Mouse (Mus musculus): ENCODE results near the gene Pold1.

- TF ChIP-seq CTCF (IDR thresholded peaks at IDR 0.05; ENCODE audit: borderline replicate concordance, extremely low read depth, insufficient read depth, insufficient read length) (no peak), POLR2A (IDR thresholded peaks at IDR 0.05; ENCODE audit: borderline replicate concordance, extremely low read depth, insufficient read depth, insufficient read length, poor library complexity, severe bottlenecking) (no peak)
These were observed 9.7 kb downstream of the Pold1 start for GRCm38 (mm10) chr7:44538756-44539624.
